Mouse (Mus musculus) 3134 (cell line): ENCODE measurements around the gene Srrd.

Experiments used
- DNase-seq: peaks from one replicate; pipeline ENCODE4 v3.0.0-alpha.2; 2011; ENCODE audit warnings: low spot score; ENCODE audit not compliant: insufficient read length; ENCODE audit errors: extremely low read depth

Gene Srrd

DNA sequence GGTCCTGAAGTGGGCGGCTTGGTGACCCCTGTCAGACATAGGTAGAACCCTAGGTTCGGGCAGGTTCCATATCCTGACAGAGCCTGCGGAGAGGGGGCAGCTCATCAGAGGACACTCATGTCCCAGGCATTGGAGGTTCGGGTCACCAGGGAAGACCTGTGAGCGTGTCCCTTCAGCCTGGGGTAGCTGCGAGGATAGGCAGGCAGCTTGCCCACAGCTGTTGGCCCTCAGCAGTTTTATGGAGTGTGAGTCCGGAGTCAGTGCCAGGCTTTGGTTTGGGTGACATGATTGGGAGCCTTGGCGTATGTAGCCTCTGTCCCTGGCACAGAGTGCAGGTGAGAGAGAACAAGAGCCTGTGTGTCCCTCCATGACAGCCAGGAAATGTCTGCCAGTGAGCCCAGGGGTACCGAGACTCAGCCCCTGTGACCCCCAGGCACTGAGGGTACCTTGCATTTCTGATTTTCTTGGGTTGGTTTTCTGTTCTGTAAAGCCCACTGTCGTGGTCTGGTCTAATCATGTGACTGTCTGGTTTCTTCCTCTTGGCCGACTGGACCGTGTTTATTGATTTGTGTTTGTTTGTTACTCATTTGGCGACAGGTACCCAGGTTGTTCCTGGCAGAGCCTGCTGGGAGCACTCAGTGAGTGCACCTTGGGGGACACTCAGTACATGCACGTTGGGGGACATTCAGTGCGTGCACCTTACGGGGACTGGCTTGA, 52.9 kb downstream of the Srrd start:
- no peak for DNase-seq

DNA sequence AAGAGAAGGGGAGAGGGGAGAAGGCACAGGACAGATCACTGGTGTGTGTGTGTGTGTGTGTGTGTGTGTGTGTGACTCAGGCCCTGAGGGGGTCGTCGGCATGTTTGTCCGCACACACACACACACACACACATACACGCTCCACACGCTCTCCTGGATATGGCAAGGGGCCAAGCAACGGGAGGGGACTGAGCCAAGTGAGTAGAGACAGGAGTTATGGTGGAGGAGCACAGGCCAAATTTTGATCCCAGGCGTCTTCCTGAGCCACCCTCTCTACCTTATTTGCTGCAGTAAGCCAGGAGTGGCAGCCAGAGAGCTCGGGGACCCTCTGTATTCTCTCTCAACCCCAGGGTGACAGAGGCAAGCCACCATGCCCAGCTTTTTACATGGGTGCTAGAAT, 53.6 kb downstream of the Srrd start:
- no peak for DNase-seq

DNA sequence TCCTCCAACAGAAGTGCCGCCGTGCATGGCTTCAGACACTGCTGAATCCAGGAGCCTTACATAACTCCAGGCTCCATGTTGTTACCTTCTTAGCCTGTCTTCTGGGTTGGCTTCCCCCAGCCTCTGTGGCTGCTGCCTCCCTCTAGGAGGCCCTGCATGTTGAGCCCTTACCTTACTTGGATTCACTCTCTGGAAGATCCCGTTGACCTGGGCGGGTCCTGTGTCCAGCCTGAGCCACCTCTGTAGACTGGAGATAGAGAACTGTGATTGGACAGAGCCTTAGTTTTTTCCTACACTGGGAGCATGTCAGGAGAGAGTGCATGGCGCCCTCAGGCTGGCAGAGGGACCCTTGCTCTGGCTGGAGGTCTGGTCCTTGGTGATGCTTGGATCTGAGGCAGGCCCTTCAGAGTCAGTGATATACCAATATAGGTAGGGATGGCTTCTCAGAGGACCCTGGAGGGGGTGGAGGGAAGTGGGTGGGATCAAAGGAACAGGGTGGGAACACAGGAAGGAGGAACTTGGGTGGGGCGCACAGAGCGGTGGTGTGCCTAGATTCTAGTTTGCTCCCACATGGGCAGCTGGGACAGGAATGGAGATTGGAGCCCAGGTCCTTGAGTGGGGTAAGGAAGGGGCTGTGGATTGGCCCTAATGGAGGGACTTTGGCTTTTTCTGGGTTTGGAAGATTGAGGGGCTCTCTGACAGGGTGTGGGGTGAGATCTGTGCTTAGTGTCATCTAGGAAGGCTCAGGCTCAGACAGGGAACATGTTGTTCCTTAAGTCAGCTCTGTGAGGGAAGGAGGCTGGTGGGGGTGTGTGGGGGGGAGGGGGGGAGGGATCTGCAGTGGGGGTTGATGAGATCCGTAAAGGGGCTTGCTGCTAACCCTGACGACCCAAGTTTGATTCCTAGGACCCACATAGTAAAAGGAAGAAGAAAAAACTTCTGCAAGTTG, 54.4 kb downstream of the Srrd start:
- no peak for DNase-seq

DNA sequence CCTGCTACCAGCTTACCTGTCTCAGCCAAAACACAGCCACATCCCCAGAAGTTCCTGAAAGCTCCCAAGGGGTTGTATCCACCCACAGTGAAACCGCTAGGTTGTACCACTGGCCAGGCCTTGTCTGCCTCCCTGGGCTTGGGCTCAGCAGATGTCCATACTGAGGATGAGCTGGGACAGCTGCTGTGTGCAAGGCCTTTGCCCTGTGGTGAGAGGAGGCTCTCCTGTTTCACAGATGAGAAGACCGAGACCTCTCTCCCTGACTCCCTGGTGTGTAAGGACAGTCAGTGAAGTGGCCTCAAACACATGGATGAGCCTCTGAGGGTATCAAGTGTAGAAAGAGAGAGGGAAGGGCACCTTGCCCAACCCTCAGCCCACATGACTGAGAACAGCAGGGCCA, 55.2 kb downstream of the Srrd start:
- DNase-seq = no peak
